Mouse (Mus musculus) intestine, embryonic 16.5 days (tissue): ENCODE measurements around the gene 0610010F05Rik. TPM values are rescaled to one million over a fixed set of nuclear protein-coding genes. Genes with fewer than 3 reads are reported as not detected.
A peak's percentile ranks its signal among the peaks of the same experiment; 100 is the strongest.
"Not testable (repeated sequence)": the region's sequence is repeated elsewhere in the genome, so short reads cannot be mapped to it uniquely, and the experiment has no call there.

ENCODE experiments used
- ATAC-seq: fragments of 200-750 bp; cut with Nextera tagmentation; 2 replicates; pipeline ENCODE4 v1.8.0; 2017; ENCODE audit warnings: moderate TSS enrichment, moderate library complexity
- H3K27ac ChIP-seq: fragments of 300-500 bp; sonication (generic); 2 replicates; pipeline ENCODE4 v1.5.1; 2014; ENCODE audit warnings: mild to moderate bottlenecking, low read length
- H3K27me3 ChIP-seq: fragments of 300-500 bp; sonication (generic); replicated peaks from 2 replicates; pipeline ENCODE4 v1.6.1; 2014; ENCODE audit warnings: low read length, control low read depth, mixed read lengths; ENCODE audit not compliant: control insufficient read depth, insufficient read depth
- H3K36me3 ChIP-seq: fragments of 300-500 bp; sonication (generic); 2 replicates; pipeline ENCODE4 v1.6.1; 2014; ENCODE audit warnings: low read length, control low read depth; ENCODE audit not compliant: control insufficient read depth, insufficient read depth
- H3K4me1 ChIP-seq: fragments of 300-500 bp; sonication (generic); 2 replicates; pipeline ENCODE4 v1.6.1; 2014; ENCODE audit warnings: low read length, control low read depth, mixed read lengths; ENCODE audit not compliant: control insufficient read depth, insufficient read depth
- H3K4me2 ChIP-seq: fragments of 300-500 bp; sonication (generic); 2 replicates; pipeline ENCODE4 v1.6.1; 2014; ENCODE audit warnings: low read depth, low read length, control low read depth
- H3K4me3 ChIP-seq: fragments of 300-500 bp; sonication (generic); 2 replicates; pipeline ENCODE4 v1.5.1; 2014; ENCODE audit warnings: mild to moderate bottlenecking, low read length
- H3K9ac ChIP-seq: fragments of 300-500 bp; sonication (generic); 2 replicates; pipeline ENCODE4 v1.6.1; 2014; ENCODE audit warnings: low read depth, low read length
- H3K9me3 ChIP-seq: fragments of 300-500 bp; sonication (generic); 2 replicates; pipeline ENCODE4 v1.6.1; 2016; ENCODE audit warnings: low read length, control low read depth; ENCODE audit not compliant: control insufficient read depth
- WGBS: fragments of 180-500 bp; shearing (Covaris S2); extraction: QIAGEN DNeasy Blood & Tissue Kit; methylation state at CpG from one replicate; pipeline ENCODE4 v1.1.7; 2014; 5-methylcytosine and 5-hydroxymethylcytosine counted together
- polyA plus RNA-seq: library from polyadenylated mRNA; unstranded; fragments of >200 nt; fragmentation: Nextera tagmentation; extraction: Ambion mirVana; gene quantifications from 2 replicates; pipeline ENCODE4 v1.2.1, GENCODE M21; 2015

0610010F05Rik gene
- polyA plus RNA-seq, 1 experiment from 2014 or later: 18.7 TPM

DNA sequence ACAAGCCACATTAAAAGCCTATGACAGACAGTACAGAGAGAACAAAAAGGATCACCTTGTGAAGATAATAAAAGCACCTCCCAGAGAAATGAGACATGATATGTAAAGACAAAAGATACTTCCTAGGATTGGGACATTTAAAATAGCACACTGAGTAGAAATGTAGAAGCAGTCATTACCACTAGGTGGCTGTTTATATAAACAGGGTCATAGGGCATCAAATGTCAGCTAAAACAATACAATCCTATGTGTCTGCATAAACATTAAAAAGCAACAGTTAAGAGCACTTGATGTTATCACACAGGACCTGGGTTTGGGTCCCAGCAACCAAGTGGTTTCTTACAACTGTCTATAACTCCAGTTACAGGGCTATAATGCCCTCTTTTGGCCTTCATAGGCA is 2.8 kb downstream of the 0610010F05Rik start:
- no peak overlapping the region for H3K4me2 ChIP-seq
- H3K9ac ChIP-seq: no peak overlapping the region
- H3K9me3 ChIP-seq: no peaks in the 10 kb centered on the region
- H3K36me3 ChIP-seq: no peaks in the 10 kb centered on the region
- no peak overlapping the region for H3K27ac ChIP-seq
- no peaks in the 10 kb centered on the region for H3K27me3 ChIP-seq
- H3K4me3 ChIP-seq: no peak overlapping the region
- no peak for ATAC-seq
- peaks cover 3% of the 10 kb centered on the region; the same call in 1 of the 2 replicates for H3K4me1 ChIP-seq

- Histone ChIP-seq H3K27ac (no peak overlapping the region), H3K36me3 (no peaks in the 10 kb centered on the region), H3K9ac (no peak overlapping the region), H3K9me3 (no peaks in the 10 kb centered on the region), H3K4me3 (no peak overlapping the region), H3K27me3 (no peaks in the 10 kb centered on the region), H3K4me2 (no peak overlapping the region), H3K4me1 (no peaks in the 10 kb centered on the region)
- 78% methylated on average over 5 of the region's 5 CpGs for WGBS
- no peak for ATAC-seq
These were observed 14.4 kb downstream of the 0610010F05Rik start for GRCm38 (mm10) chr11:23618995-23619394.

DNA sequence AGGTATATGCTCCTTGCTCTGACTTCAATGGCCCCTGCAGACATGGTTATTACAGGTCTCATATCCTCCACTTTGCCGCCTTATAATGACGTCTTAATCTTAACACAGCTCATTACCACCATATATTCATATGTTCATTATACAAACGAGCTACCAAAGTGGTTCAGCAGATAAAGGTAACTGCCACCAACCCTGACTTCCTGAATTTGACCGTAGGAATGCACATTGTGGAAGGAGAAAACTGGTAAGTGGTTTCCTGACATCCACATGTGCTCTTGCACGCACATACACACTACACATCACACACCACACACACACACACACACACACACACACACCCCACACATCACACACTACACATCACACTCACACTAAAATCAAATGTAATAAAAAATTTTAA is 18.9 kb downstream of the 0610010F05Rik start:
- Histone ChIP-seq H3K9ac (no peak overlapping the region), H3K4me3 (no peak overlapping the region), H3K4me2 (no peak overlapping the region), H3K27me3 (no peaks in the 10 kb centered on the region), H3K27ac (no peak overlapping the region), H3K9me3 (no peaks in the 10 kb centered on the region), H3K4me1 (no peaks in the 10 kb centered on the region), H3K36me3 (no peaks in the 10 kb centered on the region)
- no peak for ATAC-seq
- 81% methylated on average over 5 of the region's 5 CpGs for WGBS

DNA sequence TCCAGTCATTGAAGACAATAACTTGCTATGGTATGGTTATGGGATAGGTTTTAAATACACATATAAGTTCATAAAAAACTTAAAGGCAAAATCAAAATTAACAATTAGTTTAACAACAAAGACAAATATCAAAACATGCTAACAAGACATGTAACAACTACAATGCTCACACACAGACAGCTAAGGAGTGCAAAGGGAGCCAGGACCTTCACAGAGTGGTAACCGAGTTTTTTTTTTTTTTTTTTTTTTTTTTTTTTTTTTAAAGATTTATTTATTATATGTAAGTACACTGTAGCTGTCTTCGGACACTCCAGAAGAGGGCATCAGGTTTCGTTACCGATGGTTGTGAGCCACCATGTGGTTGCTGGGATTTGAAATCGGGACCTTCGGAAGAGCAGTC is 26.1 kb downstream of the 0610010F05Rik start:
- not testable (repeated sequence) for H3K9me3 ChIP-seq, H3K9ac ChIP-seq, H3K27ac ChIP-seq, H3K4me1 ChIP-seq, H3K4me3 ChIP-seq, H3K4me2 ChIP-seq, H3K27me3 ChIP-seq, H3K36me3 ChIP-seq, ATAC-seq
- 89% methylated on average over 6 of the region's 6 CpGs for WGBS

DNA sequence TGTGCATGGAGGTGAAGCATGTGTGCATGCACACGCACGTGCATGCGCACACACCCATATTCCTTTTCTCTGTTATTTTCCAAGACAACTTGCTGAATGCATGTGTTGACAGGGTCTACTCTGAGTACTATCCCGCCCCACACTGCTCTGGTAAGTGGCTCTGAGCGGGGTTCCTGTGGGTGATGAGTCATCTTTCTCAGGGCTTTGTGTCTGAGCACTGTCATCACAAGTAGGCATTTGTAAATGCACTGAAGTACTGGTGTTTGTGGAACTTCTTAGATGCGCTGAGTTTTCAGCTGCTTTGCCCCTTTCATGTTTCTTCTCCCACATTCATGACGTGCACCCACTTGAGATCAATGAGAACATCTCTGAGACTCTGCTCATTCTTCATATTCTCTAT is 63.3 kb downstream of the 0610010F05Rik start:
- H3K4me3 ChIP-seq: no peak overlapping the region
- no peak overlapping the region for H3K4me2 ChIP-seq
- H3K27me3 ChIP-seq: no peaks in the 10 kb centered on the region
- no peaks in the 10 kb centered on the region for H3K36me3 ChIP-seq
- no peak overlapping the region for H3K27ac ChIP-seq
- H3K9ac ChIP-seq: no peak overlapping the region
- no peaks in the 10 kb centered on the region for H3K4me1 ChIP-seq
- ATAC-seq: no peak
- H3K9me3 ChIP-seq: no peaks in the 10 kb centered on the region
- WGBS: 91% methylated on average over 7 of the region's 7 CpGs

GRCm38 (mm10) chr11:23565761-23566160 is 67.7 kb downstream of the 0610010F05Rik start:
- peak; percentile 53 for ATAC-seq
- Histone ChIP-seq H3K27me3 (no peaks in the 10 kb centered on the region), H3K4me1 (no peaks in the 10 kb centered on the region), H3K27ac (no peak overlapping the region), H3K36me3 (no peaks in the 10 kb centered on the region), H3K4me3 (no peak overlapping the region), H3K9ac (no peak overlapping the region), H3K4me2 (no peak overlapping the region), H3K9me3 (no peaks in the 10 kb centered on the region)
- 62% methylated on average over 6 of the region's 6 CpGs for WGBS

GRCm38 (mm10) chr11:23557039-23557630 is 76.3 kb downstream of the 0610010F05Rik start:
- no peak overlapping the region for H3K27ac ChIP-seq
- ATAC-seq: no peak
- no peaks in the 10 kb centered on the region for H3K36me3 ChIP-seq
- no peaks in the 10 kb centered on the region for H3K9me3 ChIP-seq
- no peak overlapping the region for H3K9ac ChIP-seq
- H3K4me3 ChIP-seq: no peak overlapping the region
- H3K27me3 ChIP-seq: no peaks in the 10 kb centered on the region
- 59% methylated on average over 6 of the region's 6 CpGs for WGBS
- H3K4me1 ChIP-seq: no peaks in the 10 kb centered on the region
- no peak overlapping the region for H3K4me2 ChIP-seq

DNA sequence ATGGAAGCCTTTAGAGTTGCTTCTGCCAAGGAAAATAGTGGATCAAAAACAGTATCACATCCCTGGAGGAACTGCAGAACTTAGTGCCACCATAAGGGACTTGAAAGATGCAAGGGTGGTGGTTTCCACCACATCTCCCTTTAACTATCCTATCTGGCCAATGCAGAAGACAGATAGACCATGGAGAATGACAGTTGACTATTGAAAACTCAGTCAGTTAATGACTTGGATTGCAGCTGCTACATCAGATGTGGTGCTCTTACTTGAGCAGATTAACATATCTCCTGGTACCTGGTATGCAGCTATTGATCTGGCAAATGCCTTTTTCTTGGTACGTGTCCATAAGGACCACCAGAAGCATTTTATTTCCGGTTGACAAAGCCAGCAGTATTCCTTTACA is 96.0 kb downstream of the 0610010F05Rik start:
- Histone ChIP-seq H3K9ac (no peak overlapping the region), H3K9me3 (no peaks in the 10 kb centered on the region), H3K4me2 (no peak overlapping the region), H3K36me3 (no peaks in the 10 kb centered on the region), H3K27ac (no peak overlapping the region), H3K4me3 (no peak overlapping the region), H3K27me3 (no peaks in the 10 kb centered on the region), H3K4me1 (no peaks in the 10 kb centered on the region)
- WGBS: 82% methylated on average over 2 of the region's 2 CpGs
- ATAC-seq: no peak

DNA sequence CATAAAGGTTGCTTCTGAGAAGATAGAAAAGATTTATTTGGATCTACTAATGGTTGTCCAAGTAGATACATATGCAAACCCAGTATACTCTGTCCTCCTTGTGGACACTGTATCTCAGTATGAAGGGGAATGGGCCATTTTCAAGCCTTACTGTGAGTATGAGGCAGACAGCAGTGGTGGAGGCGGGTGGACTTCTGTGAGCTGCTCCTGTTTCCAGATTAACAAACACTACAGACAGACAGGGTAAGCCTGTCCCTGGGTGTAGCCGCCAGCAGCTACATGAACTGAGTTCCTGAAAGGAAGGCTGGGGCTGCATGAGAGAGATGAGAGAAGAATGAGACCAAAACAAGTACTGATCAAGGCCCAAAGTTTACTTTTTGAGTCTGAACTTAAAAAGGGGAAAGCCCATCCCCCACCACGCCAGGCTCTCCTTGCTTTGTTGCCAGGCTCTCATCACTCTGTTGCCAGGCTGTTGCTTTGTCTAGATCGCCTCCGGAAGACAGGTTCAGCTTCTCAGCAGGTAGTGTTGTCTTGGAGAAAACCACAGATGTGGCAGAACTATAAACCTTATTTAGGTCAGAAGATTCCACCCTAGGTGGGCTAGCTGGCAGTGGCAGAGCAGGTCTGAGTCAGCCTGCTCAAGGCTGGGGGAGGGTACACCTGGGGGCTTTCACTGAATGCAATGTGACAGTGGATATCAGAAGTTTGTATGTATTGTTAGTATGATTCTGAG is 112.8 kb downstream of the 0610010F05Rik start, which contains the start of gene 1700093K21Rik:
Gene 1700093K21Rik, minus strand, starts transcription at position 683 of the 733 bp plus-strand sequence.
- WGBS: 45% methylated on average over 5 of the region's 5 CpGs
- ATAC-seq: no peak
- H3K9ac ChIP-seq: no peak within 1 kb of the TSS

More for the DNA sequence above, 112.8 kb downstream of the 0610010F05Rik start, which contains the start of gene 1700093K21Rik:
- H3K27ac ChIP-seq: no peak within 1 kb of the TSS
- no peaks in the 10 kb centered on the region for H3K36me3 ChIP-seq
- no peak within 1 kb of the TSS for H3K4me3 ChIP-seq
- H3K27me3 ChIP-seq: no peaks in the 10 kb centered on the region
- H3K9me3 ChIP-seq: no peaks in the 10 kb centered on the region
- H3K4me1 ChIP-seq: no peaks in the 10 kb centered on the region
- H3K4me2 ChIP-seq: no peak within 1 kb of the TSS
